Mouse (Mus musculus) cerebellum, adult 11-12 months (tissue): Measurements from ENCODE around the gene Dnhd1.
A peak's percentile ranks its signal among the peaks of the same experiment; 100 is the strongest.

Source experiments
- DNase-seq: peaks from one replicate; pipeline ENCODE4 v3.0.0; 2022

Dnhd1 gene

DNA sequence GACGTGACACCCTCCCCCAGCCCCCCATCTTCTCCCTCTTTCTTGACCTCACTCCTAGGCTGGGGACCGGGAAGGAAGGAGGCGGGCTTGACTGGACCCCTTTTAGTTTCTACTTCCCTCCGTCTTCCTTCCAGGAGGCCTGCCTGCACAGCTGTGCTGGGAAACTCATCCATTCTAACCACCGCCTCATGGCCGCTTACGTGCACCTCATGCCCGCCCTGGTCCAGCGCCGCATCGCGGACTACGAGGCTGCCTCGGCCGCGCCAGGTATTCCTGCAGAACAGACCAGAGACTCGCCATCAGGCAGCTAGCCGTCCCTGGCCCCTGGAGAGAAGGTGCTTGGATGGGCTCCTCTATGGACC, 9.8 kb upstream of the Dnhd1 start:
- DNase-seq = no peak

- peak; percentile 56 for DNase-seq
These were observed 8.7 kb upstream of the Dnhd1 start for GRCm38 (mm10) chr7:105641936-105642335.

DNA sequence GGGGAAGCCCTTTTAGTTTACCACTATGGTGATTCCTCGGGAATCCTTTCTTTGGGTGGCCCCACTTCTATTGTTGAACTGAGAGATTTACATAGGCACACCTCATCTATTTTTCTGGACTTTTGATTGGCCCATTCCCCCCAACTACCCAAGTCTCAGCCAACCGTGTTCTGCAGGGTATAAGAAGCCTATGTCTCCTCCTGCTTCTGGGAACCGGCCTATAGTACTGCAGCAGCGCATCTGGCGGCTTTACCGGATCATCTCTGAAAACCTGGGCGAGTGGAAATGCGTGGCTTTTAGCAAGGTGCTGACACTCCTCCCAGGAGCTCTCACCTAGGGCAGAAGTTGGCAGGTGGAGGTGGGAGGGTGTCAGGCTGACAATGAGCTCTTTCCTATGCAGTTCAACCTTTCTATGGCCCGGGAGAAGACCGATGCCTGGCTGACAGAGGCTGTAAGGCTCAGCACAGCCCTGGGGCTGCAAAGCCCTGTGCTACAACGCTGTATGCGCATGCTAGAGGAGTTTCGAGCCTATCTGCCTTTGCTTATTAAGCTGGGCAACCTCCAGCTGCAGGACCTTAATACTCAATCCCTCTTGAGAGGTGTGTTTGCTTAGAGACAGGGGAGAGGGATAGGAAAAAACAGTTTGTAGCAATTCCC, 35.0 kb downstream of the Dnhd1 start:
- no peak for DNase-seq

- no peak for DNase-seq
These were observed 40.2 kb downstream of the Dnhd1 start for GRCm38 (mm10) chr7:105690875-105691274.

DNA sequence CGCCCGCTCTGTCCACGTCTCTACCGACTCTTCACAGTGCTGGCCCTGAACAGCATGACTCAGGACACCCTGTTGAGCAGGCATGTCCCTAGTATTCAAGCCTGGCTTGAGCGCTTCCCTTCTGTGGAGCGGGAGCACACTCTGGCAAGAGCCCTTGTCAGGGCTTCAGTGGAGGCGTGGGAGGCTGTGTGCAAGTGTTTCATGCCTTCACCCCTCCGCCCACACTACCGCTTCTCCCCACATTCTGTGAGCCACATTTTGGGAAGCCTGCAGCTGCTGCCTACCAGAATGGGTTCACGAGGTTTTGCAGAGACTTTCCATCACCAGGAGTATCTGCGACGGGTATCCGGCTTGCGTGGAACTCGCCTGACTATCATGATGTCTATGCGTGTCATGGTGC, 52.6 kb downstream of the Dnhd1 start:
- peak; percentile 22 for DNase-seq

- peak; percentile 47 for DNase-seq
These were observed 53.2 kb downstream of the Dnhd1 start for GRCm38 (mm10) chr7:105703816-105704215.

DNA sequence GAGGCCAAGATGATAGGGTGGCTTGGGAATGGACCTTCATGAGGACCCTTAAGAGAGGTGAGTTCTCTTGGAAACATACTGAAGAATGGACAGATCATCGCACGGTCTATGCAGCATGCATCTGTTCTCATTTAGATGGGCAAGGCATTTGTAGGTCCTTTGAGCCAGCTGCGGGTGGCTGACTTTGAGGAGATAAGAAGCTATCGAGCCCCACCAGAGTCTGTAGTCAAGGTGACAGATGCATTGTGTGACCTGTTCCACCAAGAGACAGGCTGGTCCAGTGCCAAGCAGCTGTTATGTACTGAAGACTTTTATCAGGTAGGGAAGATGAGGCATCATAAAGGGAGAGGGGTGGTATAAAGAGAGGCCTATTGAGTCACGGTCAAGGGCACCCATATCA, 58.1 kb downstream of the Dnhd1 start:
- DNase-seq = no peak

GRCm38 (mm10) chr7:105715366-105715765, 64.7 kb downstream of the Dnhd1 start:
- no peak for DNase-seq

- no peak for DNase-seq
These were observed 71.3 kb downstream of the Dnhd1 start for GRCm38 (mm10) chr7:105721916-105722315.

DNA sequence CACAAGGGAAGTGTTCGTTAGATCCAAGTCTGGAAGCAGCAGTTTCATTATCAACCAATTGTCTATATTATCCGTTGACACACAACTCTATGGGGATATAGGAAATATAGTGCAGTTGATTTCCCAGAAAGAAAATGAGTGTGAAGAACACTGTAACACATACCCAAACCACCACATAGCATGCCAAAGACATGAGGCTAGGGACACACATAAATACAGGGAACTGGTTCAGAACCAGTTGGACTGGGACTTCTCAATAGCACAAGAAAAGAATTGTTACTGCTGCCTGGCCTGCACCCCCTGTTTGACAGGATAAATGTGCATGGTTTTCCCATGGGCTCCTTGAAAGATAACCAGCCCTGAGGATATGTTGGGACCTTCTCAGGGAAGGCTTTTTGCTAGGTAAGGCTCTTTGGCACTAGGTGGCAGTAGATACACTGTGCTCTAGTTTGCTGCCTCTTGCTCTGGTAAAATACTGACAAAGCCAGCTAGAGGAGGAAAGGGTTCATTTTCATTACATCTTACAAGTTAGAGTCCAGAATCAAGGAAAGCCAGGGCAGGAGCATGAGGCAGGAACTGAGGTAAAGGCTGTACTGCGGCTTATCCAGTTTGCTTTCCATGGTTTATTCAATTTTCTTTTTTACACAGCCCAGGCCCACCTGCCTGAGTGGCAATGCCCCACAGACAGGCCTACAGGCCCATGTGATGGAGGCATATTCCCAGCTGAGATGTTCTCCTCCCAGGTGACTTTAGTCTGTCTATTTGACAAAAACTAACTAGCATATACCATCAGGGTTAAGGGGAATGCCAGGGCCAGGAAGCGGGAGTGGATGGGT, 75.7 kb downstream of the Dnhd1 start:
- peak; percentile 45 for DNase-seq

DNA sequence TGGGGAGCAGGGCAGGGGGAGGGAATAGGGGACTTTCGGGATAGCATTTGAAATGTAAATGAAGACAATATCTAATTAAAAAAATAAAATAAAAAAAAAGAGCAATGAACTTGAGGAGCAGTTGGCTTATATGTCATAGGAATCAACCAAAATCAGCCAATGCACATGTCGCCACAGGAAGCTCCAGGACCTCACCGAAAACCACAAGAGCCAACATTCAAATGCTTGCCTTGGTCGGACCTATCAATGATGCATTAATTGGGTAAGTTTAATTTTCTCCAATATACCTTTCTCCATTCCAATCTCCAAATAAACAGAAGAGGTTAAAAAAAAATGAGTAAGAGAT, 76.3 kb downstream of the Dnhd1 start:
- no peak for DNase-seq

GRCm38 (mm10) chr7:105728701-105729428, 78.2 kb downstream of the Dnhd1 start:
- DNase-seq = peak; percentile 29

DNA sequence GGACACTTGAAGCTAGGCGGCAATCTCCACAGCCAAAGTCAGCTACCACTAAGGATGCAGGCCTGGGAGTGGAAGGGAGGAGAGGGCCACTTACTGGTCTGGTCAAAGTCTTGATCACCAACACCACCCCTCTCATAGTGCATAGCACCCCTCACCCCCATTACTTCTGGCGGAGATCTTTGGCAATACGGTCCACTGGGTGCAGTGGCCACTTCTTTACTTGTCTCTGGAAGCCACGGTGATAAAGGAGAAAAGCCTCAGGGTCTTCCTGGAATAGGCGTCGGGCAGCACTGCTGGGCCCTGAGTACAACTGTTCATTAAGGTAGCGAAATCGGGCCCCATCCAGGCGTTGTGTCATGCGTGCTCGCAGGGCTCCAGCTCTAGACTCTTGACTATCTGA, 83.2 kb downstream of the Dnhd1 start:
- peak; percentile 17 for DNase-seq

GRCm38 (mm10) chr7:105734826-105735225, 84.2 kb downstream of the Dnhd1 start:
- no peak for DNase-seq

- DNase-seq = peak; percentile 18
These were observed 84.8 kb downstream of the Dnhd1 start for GRCm38 (mm10) chr7:105735464-105735863.

DNA sequence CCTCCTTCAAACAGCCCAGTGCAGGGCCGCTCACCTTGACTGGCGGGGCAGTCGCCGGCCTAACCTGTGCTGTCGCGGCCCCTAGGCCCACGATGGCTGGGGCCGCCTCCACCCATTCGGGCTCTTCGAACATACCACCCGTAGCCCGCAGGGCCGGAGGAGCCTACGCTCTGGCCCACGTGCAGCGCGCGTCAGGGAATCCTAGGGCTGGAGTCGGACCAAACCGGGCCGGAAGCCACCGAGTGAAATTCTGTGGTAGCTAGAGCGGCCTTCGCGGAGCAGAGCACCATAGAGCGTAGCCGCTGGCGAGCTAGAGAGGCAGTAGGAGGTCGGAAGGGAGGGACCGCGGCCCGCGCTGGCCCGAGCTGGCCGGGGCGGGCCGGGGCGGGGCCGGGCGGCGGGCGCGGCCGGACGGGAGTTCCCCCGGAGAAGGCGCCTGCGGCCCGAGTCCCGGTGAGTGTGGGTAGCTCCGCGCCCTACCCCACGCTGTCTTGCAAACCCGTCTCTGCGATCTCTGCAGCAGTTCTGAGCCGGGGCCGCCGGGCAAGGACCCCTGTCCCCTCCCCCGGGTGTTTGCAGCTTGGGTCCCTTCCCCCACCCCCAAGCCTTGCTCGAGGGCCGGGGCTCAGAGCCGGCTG, 85.8 kb downstream of the Dnhd1 start, which contains the start of gene Ilk:
Ilk (plus strand) TSS at position 329 of the 638 bp plus-strand sequence.
- peak; percentile 94 for DNase-seq

- DNase-seq = no peak
These were observed 86.4 kb downstream of the Dnhd1 start, which contains the start of gene Rrp8 for GRCm38 (mm10) chr7:105736911-105737521. Gene Rrp8, minus strand, starts transcription at chr7:105737385.

DNA sequence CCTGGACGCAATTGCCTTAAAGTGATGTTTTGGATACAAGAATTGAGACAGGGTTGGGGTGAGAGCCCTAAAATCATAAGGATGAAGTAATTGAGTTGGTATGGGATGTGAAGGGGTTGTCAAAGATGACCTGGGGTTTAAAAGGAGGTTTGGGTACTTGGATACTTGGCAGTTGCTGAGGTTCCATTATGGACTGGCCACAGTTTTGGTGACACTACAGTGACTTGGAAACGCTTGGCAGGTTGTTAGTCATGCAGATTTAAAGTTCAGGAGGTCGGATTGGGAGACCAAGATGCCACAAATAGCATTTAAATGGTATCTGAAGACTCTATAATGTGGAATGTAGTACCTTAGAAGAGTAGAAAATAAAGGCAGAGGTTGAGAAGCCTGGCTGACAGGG, 87.0 kb downstream of the Dnhd1 start:
- no peak for DNase-seq

GRCm38 (mm10) chr7:105738286-105738685, 87.7 kb downstream of the Dnhd1 start:
- no peak for DNase-seq

DNA sequence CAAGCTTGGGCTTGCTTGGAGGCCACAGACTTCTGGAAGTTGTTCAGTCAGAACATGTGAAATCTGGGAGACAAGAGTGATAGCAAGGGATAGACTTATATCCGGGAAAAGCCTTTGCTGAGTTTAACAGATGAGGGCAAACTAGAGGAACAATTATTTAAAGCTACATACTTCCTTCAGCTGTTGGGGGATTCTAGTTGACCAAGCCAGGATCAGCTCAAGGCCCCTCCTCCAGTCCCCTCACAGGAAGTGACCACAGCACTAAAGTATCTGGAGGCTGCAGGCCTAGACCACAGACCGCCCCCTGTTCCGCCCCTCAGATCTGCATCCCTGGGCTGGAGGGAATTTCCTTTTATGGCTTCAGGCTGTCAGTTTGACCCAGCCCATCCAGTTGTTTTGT, 88.3 kb downstream of the Dnhd1 start:
- DNase-seq = no peak

- peak; percentile 9 for DNase-seq
These were observed 89.6 kb downstream of the Dnhd1 start for GRCm38 (mm10) chr7:105740089-105740795.

GRCm38 (mm10) chr7:105740851-105741250, 90.2 kb downstream of the Dnhd1 start:
- DNase-seq = no peak
